Mouse (Mus musculus) brain, adult 2 months (tissue): ENCODE measurements at regions not wholly inside any gene's neighbourhood (a gene's known extent, or its start where the extent isn't known, plus 50 kb on each side); places are given as distances from the start of the nearest gene placed in this dataset.

Source experiments
- DNase-seq: peaks from one replicate; pipeline ENCODE4 v3.0.0; 2011; ENCODE audit warnings: low read depth, low spot score

- DNase-seq = peak; percentile 55
Observed at GRCm38 (mm10) chr17:89301325-89301724, 100.8 kb upstream of the Fshr start.

- peak; percentile 30 for DNase-seq
Observed at GRCm38 (mm10) chr17:89297277-89298002, 97.0 kb upstream of the Fshr start.

- DNase-seq = peak; percentile 48
Observed at GRCm38 (mm10) chr17:89281321-89281720, 80.8 kb upstream of the Fshr start.

GRCm38 (mm10) chr17:89272141-89272540, 71.7 kb upstream of the Fshr start:
- no peak for DNase-seq

- no peak for DNase-seq
Observed at GRCm38 (mm10) chr17:89255687-89256086, 55.2 kb upstream of the Fshr start.

- no peak for DNase-seq
Observed at GRCm38 (mm10) chr17:89250811-89251210, 50.3 kb upstream of the Fshr start.
